Mouse (Mus musculus) liver, postnatal 0 days (tissue): ENCODE measurements around the gene Dnaaf1.

Experiments used
- CTCF ChIP-seq: sonication (generic); IDR thresholded peaks from 2 replicates; pipeline ENCODE4 v1.5.1; 2016; ENCODE audit warnings: antibody characterized with exemption, low read depth
- EP300 ChIP-seq: IDR thresholded peaks from 2 replicates; pipeline ENCODE4 v1.6.1; 2016; ENCODE audit warnings: antibody characterized with exemption, low read depth, mild to moderate bottlenecking

- TF ChIP-seq CTCF (no peak), EP300 (no peak)
Measured at GRCm38 (mm10) chr8:119588844-119589243, 13.8 kb downstream of the Dnaaf1 start.
